Mouse (Mus musculus): ENCODE data around the gene Cux2. TPM values are rescaled to one million over a fixed set of nuclear protein-coding genes. Genes with fewer than 3 reads are reported as not detected.

Gene Cux2
- polyA plus RNA-seq, 1 experiment from 2014 or later: 1.6 TPM

GRCm38 (mm10) chr5:122016744-122017143 is 33.2 kb downstream of the Cux2 start:
- POLR2A ChIA-PET: no interaction called here
- CTCF ChIA-PET: no interaction called here
- ATAC-seq: no peak
- no peak for TF ChIP-seq CTCF (IDR thresholded peaks at IDR 0.05)
- H3K27me3 ChIP-seq: no peaks in the 10 kb centered on the region
- in situ Hi-C loops (cut with MboI; ENCODE audit: low pct_unique_long_range_greater_than_20kb): no loop called here
- no peak for DNase-seq (ENCODE audit: low read depth, low spot score)

DNA sequence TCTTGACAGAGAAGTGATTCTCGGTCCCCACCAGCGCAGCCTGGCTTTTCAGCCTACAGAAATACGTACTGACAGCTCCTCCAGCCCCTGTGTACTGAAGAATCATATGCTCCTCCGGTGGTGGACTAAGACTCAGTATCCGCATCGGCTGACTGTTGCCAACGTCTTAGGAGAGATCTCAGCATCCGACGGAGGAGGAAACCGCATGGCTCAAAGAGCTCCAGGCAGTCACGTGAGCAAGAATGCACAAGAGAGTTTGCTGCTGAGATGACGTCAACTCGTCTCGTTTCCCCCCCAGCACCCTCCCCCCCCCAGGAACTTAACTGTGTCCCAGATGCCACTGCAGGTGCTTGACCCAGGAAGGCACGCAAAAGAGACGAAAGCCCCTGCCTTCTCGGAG is 34.8 kb downstream of the Cux2 start:
- DNase-seq (ENCODE audit: low read depth, low spot score): no peak
- no peak for ATAC-seq
- POLR2A ChIA-PET: no interaction called here
- no peaks in the 10 kb centered on the region for H3K27me3 ChIP-seq
- in situ Hi-C loops (cut with MboI; ENCODE audit: low pct_unique_long_range_greater_than_20kb): no loop called here
- CTCF ChIA-PET: no interaction called here
- no peak for TF ChIP-seq CTCF (IDR thresholded peaks at IDR 0.05)

- ChIA-PET POLR2A (no interaction called here), CTCF (no interaction called here)
- DNase-seq (ENCODE audit: low read depth, low spot score) (no peak), ATAC-seq (no peak)
- TF ChIP-seq CTCF (IDR thresholded peaks at IDR 0.05): no peak
- no peaks in the 10 kb centered on the region for H3K27me3 ChIP-seq
- in situ Hi-C loops (cut with MboI; ENCODE audit: low pct_unique_long_range_greater_than_20kb): no loop called here
Observed at GRCm38 (mm10) chr5:122014671-122015070, 35.2 kb downstream of the Cux2 start.

DNA sequence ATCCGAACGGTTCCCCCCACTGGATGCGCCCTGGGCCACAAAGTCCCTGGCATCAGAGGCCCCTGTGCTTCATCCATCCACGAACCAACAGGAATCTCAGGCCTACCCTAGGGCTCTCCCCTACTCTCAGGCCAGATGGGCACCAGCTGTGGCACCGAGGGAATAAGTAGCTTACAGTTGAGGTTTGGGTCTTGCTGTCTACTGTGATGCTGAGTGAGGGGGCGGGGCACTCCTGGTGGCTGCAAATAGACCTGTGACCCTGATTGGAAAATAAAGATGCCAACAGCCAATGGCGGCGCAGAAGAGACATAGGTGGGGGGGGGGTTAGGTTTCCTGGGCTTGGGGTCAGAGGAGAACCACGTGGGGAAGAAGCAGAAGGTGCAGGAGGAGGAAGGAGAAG is 38.6 kb downstream of the Cux2 start:
- ChIA-PET POLR2A (no interaction called here), CTCF (no interaction called here)
- in situ Hi-C loops (cut with MboI; ENCODE audit: low pct_unique_long_range_greater_than_20kb): no loop called here
- no peaks in the 10 kb centered on the region for H3K27me3 ChIP-seq
- TF ChIP-seq CTCF (IDR thresholded peaks at IDR 0.05): no peak
- no peak for DNase-seq (ENCODE audit: low read depth, low spot score)
- no peak for ATAC-seq

DNA sequence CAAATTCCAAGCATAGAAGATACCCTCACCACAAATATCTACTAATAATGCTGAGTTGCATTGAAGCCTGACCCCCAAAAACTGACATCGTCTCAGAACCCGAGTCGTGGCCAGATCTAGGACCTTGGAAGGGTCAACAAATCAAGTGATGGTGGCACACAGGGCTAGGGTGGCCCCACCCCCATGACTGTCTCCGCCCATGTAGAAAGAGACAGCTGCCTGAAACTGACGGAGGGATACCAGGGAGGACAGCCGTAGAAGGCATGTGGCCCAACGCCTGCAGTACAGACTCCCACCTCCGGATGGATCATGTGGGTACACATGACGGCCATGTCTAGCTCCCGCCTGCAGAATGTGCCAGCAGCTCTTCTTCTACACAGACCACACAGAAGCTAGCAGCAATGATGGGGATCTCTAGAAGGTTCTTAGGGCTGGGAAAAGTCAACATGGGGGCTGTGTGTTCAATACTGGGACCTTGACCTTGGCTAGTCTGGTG is 41.9 kb downstream of the Cux2 start:
- no peak for DNase-seq (ENCODE audit: low read depth, low spot score)
- H3K27me3 ChIP-seq: peaks cover under 1% of the 10 kb centered on the region
- TF ChIP-seq CTCF (IDR thresholded peaks at IDR 0.05): no peak
- in situ Hi-C loops (cut with MboI; ENCODE audit: low pct_unique_long_range_greater_than_20kb): no loop called here
- POLR2A ChIA-PET: interaction anchor here (0.6 kb wide), 1 partner anchor 178 kb away, joined by 6 read pairs; no protein-coding TSS in a partner anchor
- CTCF ChIA-PET: no interaction called here
- ATAC-seq: no peak

DNA sequence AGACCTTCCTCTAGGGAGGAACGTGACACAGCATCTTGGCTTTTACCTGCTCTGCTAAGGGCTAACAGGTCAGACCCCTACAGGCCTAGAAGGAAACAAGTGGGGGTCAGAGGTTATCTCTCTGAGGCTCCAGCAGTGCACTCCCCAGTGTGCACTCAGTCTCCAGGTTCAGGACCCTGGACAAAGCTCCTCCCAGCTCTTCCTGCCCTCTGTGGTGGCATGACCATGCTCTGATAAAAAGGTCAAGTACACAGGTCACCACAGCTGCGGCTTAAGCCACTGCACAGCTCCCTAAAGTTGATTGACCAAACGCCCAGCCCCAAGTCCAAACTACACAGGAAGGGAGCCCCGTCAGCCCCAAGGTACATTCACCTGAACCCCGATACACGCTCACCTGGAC is 46.4 kb downstream of the Cux2 start:
- CTCF ChIA-PET: no interaction called here
- peaks cover 8% of the 10 kb centered on the region for H3K27me3 ChIP-seq
- POLR2A ChIA-PET: interaction anchor here (0.6 kb wide), 1 partner anchor 42 kb away, joined by 3 read pairs; no protein-coding TSS in a partner anchor
- in situ Hi-C loops (cut with MboI; ENCODE audit: low pct_unique_long_range_greater_than_20kb): no loop called here
- TF ChIP-seq CTCF (IDR thresholded peaks at IDR 0.05): no peak
- ATAC-seq (no peak), DNase-seq (ENCODE audit: low read depth, low spot score) (no peak)

DNA sequence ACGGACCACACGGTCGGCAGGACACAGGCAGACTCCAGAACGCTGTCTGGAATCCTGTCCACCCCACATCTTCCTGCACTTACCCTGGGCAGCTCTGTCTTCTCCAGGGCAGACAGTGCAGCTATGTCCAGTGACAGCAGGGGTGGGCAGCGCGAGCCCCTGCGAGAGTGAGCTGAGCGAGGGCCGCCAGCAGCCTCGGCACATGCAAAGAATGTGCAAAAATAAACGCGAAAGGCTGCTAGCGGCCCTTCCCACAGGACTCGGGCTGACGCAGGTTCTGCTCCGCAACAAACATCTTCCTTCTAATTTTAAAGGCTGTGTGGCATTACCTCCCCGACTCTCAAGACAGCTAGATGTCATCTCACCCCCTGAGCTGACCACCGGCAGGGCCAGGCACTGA is 47.8 kb downstream of the Cux2 start:
- CTCF ChIA-PET: no interaction called here
- POLR2A ChIA-PET: no interaction called here
- peaks cover 8% of the 10 kb centered on the region for H3K27me3 ChIP-seq
- TF ChIP-seq CTCF (IDR thresholded peaks at IDR 0.05): no peak
- DNase-seq (ENCODE audit: low read depth, low spot score) (no peak), ATAC-seq (no peak)
- in situ Hi-C loops (cut with MboI; ENCODE audit: low pct_unique_long_range_greater_than_20kb): no loop called here

DNA sequence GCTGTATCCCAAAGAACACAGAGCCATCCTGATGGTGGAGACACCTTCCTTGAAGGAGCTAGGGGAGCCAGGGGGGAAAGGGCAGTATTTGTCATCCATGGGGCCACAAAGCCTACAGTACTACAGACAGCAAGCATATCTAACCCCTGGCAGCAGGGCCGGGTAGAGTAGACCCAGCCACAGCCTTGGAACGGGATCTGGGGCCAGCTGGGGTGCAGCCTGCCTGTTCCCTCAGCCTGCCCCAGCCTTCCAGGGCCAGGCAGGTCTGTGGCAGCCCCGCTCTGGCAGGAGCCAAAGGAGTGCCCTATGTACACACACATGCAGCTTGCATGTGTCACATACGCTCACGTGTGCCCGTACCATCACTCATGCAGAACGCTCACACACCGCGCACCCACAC is 48.6 kb downstream of the Cux2 start:
- H3K27me3 ChIP-seq: peaks cover 8% of the 10 kb centered on the region

GRCm38 (mm10) chr5:122000381-122000780 is 49.5 kb downstream of the Cux2 start:
- CTCF ChIA-PET: no interaction called here
- H3K27me3 ChIP-seq: peaks cover 8% of the 10 kb centered on the region
- TF ChIP-seq CTCF (IDR thresholded peaks at IDR 0.05): no peak
- ATAC-seq: no peak
- POLR2A ChIA-PET: interaction anchor here (0.6 kb wide), 1 partner anchor 944 kb away, joined by 3 read pairs; no protein-coding TSS in a partner anchor
- in situ Hi-C loops (cut with MboI; ENCODE audit: low pct_unique_long_range_greater_than_20kb): no loop called here
- no peak for DNase-seq (ENCODE audit: low read depth, low spot score)

More for the DNA sequence above, 48.6 kb downstream of the Cux2 start:
- POLR2A ChIA-PET: no interaction called here
- ATAC-seq: no peak
- DNase-seq (ENCODE audit: low read depth, low spot score): no peak
- no peak for TF ChIP-seq CTCF (IDR thresholded peaks at IDR 0.05)
- in situ Hi-C loops (cut with MboI; ENCODE audit: low pct_unique_long_range_greater_than_20kb): no loop called here
- CTCF ChIA-PET: no interaction called here

DNA sequence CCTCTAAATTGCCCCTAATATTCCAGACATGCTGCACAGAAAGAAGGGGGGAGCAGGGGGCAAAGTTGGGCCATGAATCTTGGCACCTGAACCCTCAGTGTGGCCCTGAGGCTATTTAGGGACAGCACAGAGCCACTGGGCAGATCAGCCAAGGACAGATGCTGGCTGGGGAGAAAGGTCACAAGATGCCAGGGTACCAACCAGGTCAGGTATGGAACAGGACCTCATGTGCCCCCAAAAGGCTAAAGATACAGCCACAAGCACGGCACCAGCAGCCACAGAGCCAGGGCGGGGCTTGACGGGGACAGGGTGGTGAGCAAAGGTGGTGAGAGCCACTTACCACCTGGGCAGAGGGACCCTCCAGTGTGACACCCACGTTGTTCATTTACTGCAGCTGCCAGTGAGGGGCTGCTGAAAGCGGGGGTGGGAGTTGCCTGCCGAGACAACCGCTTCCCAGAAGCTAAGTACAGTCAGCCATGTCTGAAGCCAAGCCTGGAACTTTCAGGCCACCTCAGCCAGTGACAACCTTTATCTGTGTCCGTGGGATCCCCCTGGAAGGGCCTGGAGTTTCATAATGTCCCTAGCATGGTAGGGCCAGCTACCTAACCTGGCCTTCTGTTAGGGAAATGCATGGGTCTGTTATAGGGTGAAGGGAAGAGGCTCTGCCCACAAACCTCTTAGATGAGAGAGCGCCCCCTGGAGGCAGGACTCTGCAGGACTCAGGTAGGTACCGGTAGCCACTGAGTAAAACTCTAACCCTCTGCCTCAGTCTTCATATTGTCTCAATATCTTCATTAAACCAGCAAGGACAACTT is 50.7 kb downstream of the Cux2 start:
- DNase-seq (ENCODE audit: low read depth, low spot score) (no peak), ATAC-seq (no peak)
- peaks cover 8% of the 10 kb centered on the region for H3K27me3 ChIP-seq
- ChIA-PET CTCF (no interaction called here), POLR2A (no interaction called here)
- TF ChIP-seq CTCF (IDR thresholded peaks at IDR 0.05): no peak
- in situ Hi-C loops (cut with MboI; ENCODE audit: low pct_unique_long_range_greater_than_20kb): no loop called here

GRCm38 (mm10) chr5:121998281-121998680 is 51.6 kb downstream of the Cux2 start:
- in situ Hi-C loops (cut with MboI; ENCODE audit: low pct_unique_long_range_greater_than_20kb): no loop called here
- DNase-seq (ENCODE audit: low read depth, low spot score): no peak
- ChIA-PET CTCF (no interaction called here), POLR2A (no interaction called here)
- TF ChIP-seq CTCF (IDR thresholded peaks at IDR 0.05): no peak
- peaks cover 8% of the 10 kb centered on the region for H3K27me3 ChIP-seq
- ATAC-seq: no peak

- in situ Hi-C loops (cut with MboI; ENCODE audit: low pct_unique_long_range_greater_than_20kb): no loop called here
- ChIA-PET CTCF (no interaction called here), POLR2A (no interaction called here)
- ATAC-seq (no peak), DNase-seq (ENCODE audit: low read depth, low spot score) (no peak)
- no peak for TF ChIP-seq CTCF (IDR thresholded peaks at IDR 0.05)
- H3K27me3 ChIP-seq: peaks cover 5% of the 10 kb centered on the region
Observed at GRCm38 (mm10) chr5:121996701-121997100, 53.2 kb downstream of the Cux2 start.
